Mouse (Mus musculus) right cerebral cortex, postnatal 14 days (tissue): ENCODE results near the gene Syndig1.
A peak's percentile ranks its signal among the peaks of the same experiment; 100 is the strongest.

Experiments
- DNase-seq: peaks from one replicate; pipeline ENCODE4 v3.0.0; 2022

Gene Syndig1

GRCm38 (mm10) chr2:149828911-149829310, at the start of gene Syndig1:
Syndig1 (plus strand) TSS chr2:149829211.
- no peak for DNase-seq

- no peak for DNase-seq
These were observed 30.4 kb upstream of the Syndig1 start for GRCm38 (mm10) chr2:149798613-149799012.

GRCm38 (mm10) chr2:149804599-149805140, 24.3 kb upstream of the Syndig1 start:
- no peak for DNase-seq

GRCm38 (mm10) chr2:149805256-149805655, 23.8 kb upstream of the Syndig1 start:
- no peak for DNase-seq

DNA sequence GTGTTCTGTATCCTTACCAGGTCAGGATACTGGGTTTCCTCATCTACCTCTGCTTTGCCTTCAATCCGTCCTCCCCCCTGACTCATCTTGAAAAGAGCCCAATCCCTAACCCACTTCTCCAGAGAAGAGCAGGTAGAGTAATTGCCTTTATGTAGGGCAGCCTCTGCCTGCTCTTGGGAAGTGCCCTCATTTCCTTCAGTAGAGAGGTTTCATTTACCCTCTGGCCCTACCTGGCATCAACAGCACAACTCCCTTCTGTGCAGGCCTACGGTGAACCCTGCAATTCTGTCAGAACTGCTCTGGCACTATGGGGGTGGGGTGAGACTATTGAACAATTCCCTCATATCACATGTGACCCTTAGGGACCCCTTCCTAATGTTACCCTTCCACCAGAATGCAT, 16.1 kb upstream of the Syndig1 start:
- no peak for DNase-seq

GRCm38 (mm10) chr2:149818395-149818794, 10.6 kb upstream of the Syndig1 start:
- no peak for DNase-seq

DNA sequence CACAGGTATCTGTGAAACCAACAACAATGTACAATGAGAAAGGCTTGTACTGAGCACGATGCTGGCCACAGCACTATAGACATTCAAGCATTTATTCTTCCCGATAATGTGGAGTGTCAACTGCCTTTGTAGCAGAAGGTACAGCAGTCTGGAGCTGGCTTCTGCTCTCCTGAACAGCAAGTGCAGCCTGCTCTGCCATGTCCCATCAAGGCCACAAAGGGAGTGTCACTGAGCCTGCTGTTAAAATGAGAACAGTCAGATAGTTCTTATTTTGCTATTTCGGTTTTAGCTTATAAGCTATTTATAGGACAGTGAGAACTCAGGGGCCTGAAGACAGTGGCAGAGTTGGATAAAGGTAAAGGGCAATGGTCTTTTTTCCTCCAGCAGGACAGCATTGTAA, 9.3 kb upstream of the Syndig1 start:
- DNase-seq = no peak

DNA sequence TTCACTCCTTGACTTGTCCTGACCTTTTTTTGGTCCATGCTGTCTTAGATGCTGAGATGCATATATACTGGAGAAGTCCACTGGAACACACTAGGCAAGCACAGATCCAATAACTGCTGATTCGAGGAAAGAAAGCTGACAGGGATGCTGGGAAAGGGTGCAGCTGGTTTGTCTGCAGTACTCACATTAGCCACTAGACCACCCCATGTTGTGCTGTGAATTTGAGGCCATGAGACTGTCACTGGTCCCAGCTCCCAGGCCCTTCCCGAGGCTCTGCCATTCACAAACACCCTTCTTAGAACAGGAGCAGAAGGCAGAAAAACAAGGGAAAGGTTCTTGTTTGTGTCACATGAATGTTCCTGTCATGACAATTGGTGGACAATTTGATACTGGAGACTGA, 8.8 kb upstream of the Syndig1 start:
- DNase-seq = no peak

- peak; percentile 11 for DNase-seq
These were observed 1.0 kb downstream of the Syndig1 start for GRCm38 (mm10) chr2:149829955-149830535.

DNA sequence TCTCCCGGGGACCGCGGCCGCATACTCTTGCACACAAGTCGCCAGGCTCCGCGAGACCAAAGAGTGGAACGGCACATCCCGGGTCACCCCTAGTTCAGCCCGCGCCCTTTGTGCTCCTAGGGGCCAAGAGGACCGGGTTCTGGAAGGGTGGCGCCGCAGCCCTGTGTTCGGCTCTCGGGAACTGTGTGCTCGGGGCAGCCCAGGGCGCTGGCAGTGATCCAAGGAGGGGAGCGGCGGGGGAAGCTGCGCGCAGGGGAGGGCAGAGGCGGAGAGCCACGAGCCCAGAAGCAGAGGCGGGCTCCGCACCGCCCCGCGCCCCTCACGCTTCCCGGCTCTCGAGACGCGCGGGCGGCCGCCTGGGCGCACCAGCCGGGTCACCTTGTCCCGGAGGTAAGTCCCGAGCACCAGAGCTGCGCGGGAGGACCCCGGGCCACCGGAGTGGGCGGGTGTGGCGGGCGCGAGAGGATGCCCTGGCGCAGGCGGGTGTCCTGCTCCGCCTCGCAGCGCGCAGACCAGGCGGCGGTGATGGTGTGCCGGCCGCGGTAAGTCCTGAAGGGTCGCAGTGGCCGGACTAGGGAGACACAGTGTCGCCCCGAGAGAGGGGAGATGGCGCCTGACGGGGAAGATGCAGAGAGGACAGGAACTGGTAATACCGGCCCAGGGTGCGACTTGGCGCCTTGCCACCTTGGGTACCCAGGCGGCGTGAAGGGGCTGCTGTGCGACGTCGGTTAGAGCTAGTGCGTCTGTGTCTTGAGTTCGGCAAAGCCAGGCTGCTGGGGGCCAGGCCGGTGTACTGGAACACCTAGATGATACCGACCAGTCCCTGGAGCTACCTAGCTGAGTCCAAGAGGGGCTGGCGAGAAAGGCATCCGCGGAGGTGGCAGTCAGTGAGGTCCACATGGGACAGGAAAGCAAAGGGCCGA, 1.8 kb downstream of the Syndig1 start, which contains the start of gene C530025M09Rik:
TSS of gene C530025M09Rik (minus strand) at position 678 of the 923 bp plus-strand sequence.
- DNase-seq = peak; percentile 69

- DNase-seq = peak; percentile 9
These were observed 2.6 kb downstream of the Syndig1 start for GRCm38 (mm10) chr2:149831459-149832245.

GRCm38 (mm10) chr2:149832301-149832700, 3.3 kb downstream of the Syndig1 start:
- DNase-seq = no peak

- DNase-seq = no peak
These were observed 6.1 kb downstream of the Syndig1 start for GRCm38 (mm10) chr2:149835091-149835490.

- DNase-seq = no peak
These were observed 7.6 kb downstream of the Syndig1 start for GRCm38 (mm10) chr2:149836471-149837135.

- no peak for DNase-seq
These were observed 10.7 kb downstream of the Syndig1 start for GRCm38 (mm10) chr2:149839666-149840065.

GRCm38 (mm10) chr2:149844575-149844974, 15.6 kb downstream of the Syndig1 start:
- DNase-seq = peak; percentile 16

GRCm38 (mm10) chr2:149848778-149849177, 19.8 kb downstream of the Syndig1 start:
- DNase-seq = no peak

DNA sequence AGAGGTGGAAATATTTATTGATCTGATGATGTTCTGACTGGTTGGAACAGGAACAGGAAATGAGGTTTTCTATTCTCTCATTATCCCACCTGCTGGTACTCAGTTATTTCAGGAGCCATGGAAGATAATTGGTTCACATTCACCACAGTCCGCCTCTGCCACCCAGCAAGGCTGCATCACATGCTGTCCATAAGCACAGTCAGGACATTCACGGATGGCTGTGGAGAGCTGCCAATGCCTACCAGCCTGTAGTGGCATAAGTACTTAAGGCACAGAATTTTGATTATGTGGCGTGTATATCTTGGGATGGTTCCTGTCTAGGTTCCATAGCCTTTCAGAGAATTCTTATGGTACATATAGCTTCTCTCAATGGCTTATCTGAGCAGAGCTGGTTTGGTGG, 32.0 kb downstream of the Syndig1 start:
- no peak for DNase-seq

DNA sequence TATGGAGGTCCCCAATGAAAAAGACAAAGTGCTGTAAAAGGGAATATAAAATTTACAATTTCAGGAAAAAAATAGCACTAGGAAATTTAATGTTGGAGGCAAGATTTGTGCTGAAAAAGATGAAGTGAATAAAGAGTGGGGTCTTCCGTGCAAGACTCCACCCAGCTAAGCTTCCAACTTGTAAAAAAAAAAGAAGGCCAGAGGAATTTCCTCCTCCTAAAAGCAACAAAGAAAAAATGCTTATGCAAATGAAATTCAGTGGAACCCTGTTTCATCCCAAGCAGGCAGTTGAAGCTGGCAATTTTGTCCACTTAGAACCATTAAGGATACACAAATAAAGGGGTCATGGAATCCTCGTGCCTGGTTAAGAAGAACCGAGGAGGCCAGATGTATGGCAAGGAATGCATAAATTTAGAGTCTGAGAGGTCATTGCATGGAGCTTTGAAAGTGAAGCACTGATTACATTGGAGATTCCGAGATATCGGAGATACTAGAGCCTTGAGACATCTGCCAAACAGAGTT, 37.0 kb downstream of the Syndig1 start:
- DNase-seq = no peak

GRCm38 (mm10) chr2:149870496-149870895, 41.5 kb downstream of the Syndig1 start:
- no peak for DNase-seq

DNA sequence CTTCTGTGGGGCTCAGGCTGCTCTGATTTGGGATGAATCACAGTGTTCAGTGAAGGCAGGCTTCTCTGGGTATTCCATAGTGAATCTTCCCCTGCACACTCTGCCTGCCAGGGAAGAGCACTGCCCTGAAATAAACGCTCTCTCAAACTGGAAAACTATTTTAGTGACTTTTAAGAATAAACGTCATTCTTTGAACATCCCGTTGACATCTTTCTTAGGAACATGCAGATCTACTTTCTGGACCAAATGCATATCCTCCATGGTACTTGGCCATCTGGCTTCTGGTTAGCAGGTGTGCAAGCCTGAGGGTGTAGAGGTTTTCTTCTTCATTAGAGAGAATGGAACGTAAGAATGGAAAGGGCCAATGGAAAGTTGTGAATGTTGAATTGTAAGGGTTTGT, 43.5 kb downstream of the Syndig1 start:
- DNase-seq = no peak

DNA sequence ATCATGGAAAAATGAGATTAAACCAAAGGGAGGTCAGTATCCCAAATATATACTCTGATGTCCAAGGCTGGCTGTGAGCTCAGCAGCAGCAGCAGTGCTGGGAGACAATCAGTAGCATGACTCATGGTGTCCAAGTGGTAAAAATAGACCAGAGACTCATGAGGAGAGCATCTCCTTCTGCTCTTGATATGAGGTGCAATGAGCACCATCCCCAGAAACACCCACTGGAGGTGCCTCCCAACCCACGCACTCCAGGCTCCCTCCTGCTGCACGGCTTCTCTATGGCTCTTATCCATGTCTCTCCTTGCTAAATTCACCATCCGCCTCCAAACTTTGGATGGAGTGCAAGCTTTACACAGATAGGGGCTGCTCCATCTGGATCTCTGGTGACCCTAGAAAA, 44.3 kb downstream of the Syndig1 start:
- peak; percentile 66 for DNase-seq
